Mouse (Mus musculus): Measurements from ENCODE around the gene Ndufv3. TPM values are rescaled to one million over a fixed set of nuclear protein-coding genes. Genes with fewer than 3 reads are reported as not detected.

Gene Ndufv3
- 161 TPM for polyA plus RNA-seq (2017; shearing (Covaris generic))

DNA sequence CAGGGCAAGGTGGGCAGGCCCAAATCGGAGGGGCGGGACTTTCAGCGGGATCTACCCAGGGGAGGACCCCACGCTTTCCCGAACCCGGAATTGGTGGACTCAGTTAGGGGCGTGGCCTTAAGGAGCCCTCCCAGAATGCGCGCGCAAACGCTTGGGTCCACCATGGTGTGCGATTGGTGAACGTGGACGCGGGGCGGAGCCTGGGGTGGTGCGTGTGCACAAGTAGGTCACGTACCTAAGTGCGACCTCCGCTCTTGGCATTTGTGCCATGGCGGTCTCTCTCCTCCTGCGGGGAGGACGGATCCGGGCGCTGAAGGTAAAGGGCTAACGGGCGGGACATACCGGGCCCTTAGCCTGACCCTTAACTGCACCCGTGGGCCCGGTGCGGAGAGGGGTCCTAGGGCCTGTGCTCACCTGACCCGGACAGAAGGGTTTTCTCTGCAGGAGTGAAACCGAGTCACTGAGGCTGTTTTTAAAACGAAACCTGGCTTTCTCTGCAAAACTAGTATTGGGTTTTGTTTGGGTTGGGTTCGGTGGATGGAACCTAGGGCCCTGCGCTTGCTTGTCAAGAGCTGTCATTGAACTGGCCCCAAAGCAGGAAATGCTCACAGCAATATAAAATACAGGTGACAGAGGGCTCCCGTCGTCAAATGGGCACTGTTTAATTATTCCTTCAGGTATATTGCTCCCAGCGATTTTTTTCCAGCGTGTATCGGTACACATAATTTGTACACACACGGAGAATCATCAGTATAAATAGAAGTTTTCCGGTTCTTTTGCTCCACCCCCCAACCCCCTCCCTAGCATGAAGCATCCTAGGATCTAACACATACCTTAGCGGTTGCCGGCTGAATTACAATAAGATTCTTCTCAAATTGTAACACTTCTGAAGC, at the start of gene Ndufv3, which contains the start of gene Wdr4:
Gene Ndufv3 (plus strand): TSS at position 170 of the 893 bp plus-strand sequence.
Gene Wdr4 (minus strand): TSS at position 35 of the 893 bp plus-strand sequence.

DNA sequence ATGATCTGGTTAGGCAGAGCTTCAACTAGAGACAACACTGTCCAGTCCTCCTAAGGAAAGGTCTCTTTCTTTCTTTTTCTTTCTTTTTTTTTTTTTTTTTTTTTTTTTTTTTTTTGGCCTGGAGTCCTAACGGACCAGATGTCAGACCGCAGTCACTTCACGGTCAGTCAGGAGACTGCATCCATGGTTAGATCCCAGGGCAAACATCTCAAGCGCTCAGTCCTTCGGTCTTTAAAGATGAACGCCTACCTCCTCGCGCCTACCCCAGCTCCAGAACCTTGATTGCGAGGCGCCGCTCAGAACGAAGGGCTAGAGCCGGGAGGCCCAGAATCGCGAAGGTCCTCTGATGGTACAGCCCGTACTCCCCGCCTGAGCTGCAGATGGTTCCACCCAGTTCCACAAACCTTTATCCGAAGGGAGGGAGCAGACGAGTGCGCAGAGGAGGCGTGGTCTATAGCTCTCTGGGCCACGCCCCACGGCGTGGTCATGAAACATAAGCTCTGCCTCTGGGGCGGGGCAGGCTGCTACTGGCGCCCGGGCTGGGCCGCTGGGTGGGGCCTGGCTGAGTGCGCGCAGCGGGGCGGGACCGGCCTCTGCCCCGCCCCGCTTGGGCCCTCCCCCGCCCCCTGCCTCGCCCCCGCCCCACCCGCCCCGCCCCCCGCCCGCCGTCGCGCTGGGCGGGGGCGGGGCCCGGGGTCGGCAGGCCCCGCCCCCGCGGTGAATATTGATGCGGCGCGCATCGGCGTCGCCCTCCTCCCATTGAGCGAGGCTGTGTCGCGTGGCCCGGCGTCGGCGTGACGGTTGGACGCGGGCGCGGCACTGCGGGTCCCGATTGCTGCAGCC, 44.3 kb downstream of the Ndufv3 start, which contains the start of gene Pknox1:
Gene Pknox1 (plus strand): TSS at position 720 of the 843 bp plus-strand sequence.

Other genes with a start within 250 kb of the Ndufv3 start
- gene Rsph1, start 242.7 kb upstream of the Ndufv3 start, polyA plus RNA-seq (2017; shearing (Covaris generic)): 0.88 TPM
- gene Slc37a1, start 233.3 kb upstream of the Ndufv3 start, polyA plus RNA-seq (2017; shearing (Covaris generic)): 59.2 TPM
- gene Pde9a, start 133.9 kb upstream of the Ndufv3 start, polyA plus RNA-seq (2017; shearing (Covaris generic)): not detected
- gene Wdr4, start 135 bp upstream of the Ndufv3 start, polyA plus RNA-seq (2017; shearing (Covaris generic)): 27.5 TPM
- 71.9 TPM for gene Pknox1, start 44.6 kb downstream of the Ndufv3 start, polyA plus RNA-seq (2017; shearing (Covaris generic))
- not detected for gene Cbs, start 117.1 kb downstream of the Ndufv3 start, polyA plus RNA-seq (2017; shearing (Covaris generic))
- 247 TPM for gene U2af1, start 138.8 kb downstream of the Ndufv3 start, polyA plus RNA-seq (2017; shearing (Covaris generic))
- gene Cryaa, start 157.7 kb downstream of the Ndufv3 start, polyA plus RNA-seq (2017; shearing (Covaris generic)): not detected

Measured in effector memory CD4-positive, alpha-beta T cell, adult 7 months (primary cell).